Mouse (Mus musculus): Measurements from ENCODE around the gene Nsun3.

GRCm38 (mm10) chr16:62786621-62787331 lies at the start of gene Nsun3:
- TF ChIP-seq CTCF (IDR thresholded peaks at IDR 0.05; ENCODE audit: low read depth) (no peak; the same call in 1 of the 2 replicates), EP300 (IDR thresholded peaks at IDR 0.05; ENCODE audit: low read depth) (peak; percentile 98)
